Mouse (Mus musculus) cerebellum, adult (tissue): ENCODE results near the gene Zdhhc21.

Source experiments
- ATAC-seq: cut with Nextera tagmentation; 2 replicates; pipeline ENCODE4 v1.9.2; 2017; ENCODE audit warnings: mild to moderate bottlenecking, moderate library complexity, mixed read lengths; ENCODE audit not compliant: insufficient number of reproducible peaks, low FRiP score, low TSS enrichment

Gene Zdhhc21

GRCm38 (mm10) chr4:82859131-82860125 is at the start of gene Zdhhc21:
Gene Zdhhc21, minus strand, starts transcription at chr4:82859958.
- ATAC-seq, result peak; percentile 86

GRCm38 (mm10) chr4:82895227-82895626 is 35.5 kb upstream of the Zdhhc21 start:
- no peak for ATAC-seq

GRCm38 (mm10) chr4:82892247-82892646 is 32.5 kb upstream of the Zdhhc21 start:
- no peak for ATAC-seq

GRCm38 (mm10) chr4:82891566-82891965 is 31.8 kb upstream of the Zdhhc21 start:
- ATAC-seq, result no peak

- no peak for ATAC-seq
These were observed 31.3 kb upstream of the Zdhhc21 start for GRCm38 (mm10) chr4:82891049-82891448.

- no peak for ATAC-seq
These were observed 30.8 kb upstream of the Zdhhc21 start for GRCm38 (mm10) chr4:82890585-82890984.

- no peak for ATAC-seq
These were observed 26.4 kb upstream of the Zdhhc21 start for GRCm38 (mm10) chr4:82886148-82886547.

GRCm38 (mm10) chr4:82885535-82885913 is 25.8 kb upstream of the Zdhhc21 start:
- ATAC-seq, result no peak

- ATAC-seq, result peak; percentile 72
These were observed 25.1 kb upstream of the Zdhhc21 start, which contains the start of gene Cer1 for GRCm38 (mm10) chr4:82884636-82885534. Gene Cer1, minus strand, starts transcription at chr4:82885148.

- no peak for ATAC-seq
These were observed 22.7 kb upstream of the Zdhhc21 start for GRCm38 (mm10) chr4:82882500-82882899.

- ATAC-seq, result no peak
These were observed 21.6 kb upstream of the Zdhhc21 start for GRCm38 (mm10) chr4:82881366-82881765.

- ATAC-seq, result no peak
These were observed 20.5 kb upstream of the Zdhhc21 start for GRCm38 (mm10) chr4:82880243-82880642.

GRCm38 (mm10) chr4:82879152-82879551 is 19.4 kb upstream of the Zdhhc21 start:
- no peak for ATAC-seq

GRCm38 (mm10) chr4:82876656-82877055 is 16.9 kb upstream of the Zdhhc21 start:
- no peak for ATAC-seq

GRCm38 (mm10) chr4:82875532-82875931 is 15.8 kb upstream of the Zdhhc21 start:
- ATAC-seq, result no peak

- ATAC-seq, result no peak
These were observed 15.0 kb upstream of the Zdhhc21 start for GRCm38 (mm10) chr4:82874791-82875190.

- no peak for ATAC-seq
These were observed 12.8 kb upstream of the Zdhhc21 start for GRCm38 (mm10) chr4:82872548-82872947.

- ATAC-seq, result no peak
These were observed 12.4 kb upstream of the Zdhhc21 start for GRCm38 (mm10) chr4:82872121-82872520.

- no peak for ATAC-seq
These were observed 11.2 kb upstream of the Zdhhc21 start for GRCm38 (mm10) chr4:82870931-82871330.

- no peak for ATAC-seq
These were observed 8.1 kb upstream of the Zdhhc21 start for GRCm38 (mm10) chr4:82867731-82868445.
